Comparison of ENCODE assay signal across 12 mouse cellular contexts in genomic region chr3:86149521-86149920, GRCm38 (mm10).
"Had no signal": no experiment of that assay in that cellular context is flagged by ENCODE, and none has a peak within 500 bp of the region (broad histone marks: within the 10 kb centered on the region; RNA-seq: fewer than 3 reads in every experiment).

No protein-coding gene starts in this region.

- DNase-seq: kidney, adult 8-10 months; lung, embryonic 14.5 days; lung, postnatal 10 days; right cerebral cortex, adult 18-20 months; right cerebral cortex, postnatal 25 days; thymus, postnatal 4 days had no signal

- H3K9me3 ChIP-seq: limb, embryonic 15.5 days; liver, embryonic 12.5 days; midbrain, embryonic 12.5 days had no signal

- ATAC-seq: liver, embryonic 12.5 days had no signal

- H3K4me3 ChIP-seq: layer of hippocampus, adult 2 months; limb, embryonic 15.5 days; liver, embryonic 12.5 days; megakaryocyte, embryonic 14.5 days; midbrain, embryonic 12.5 days had no signal

- H3K36me3 ChIP-seq: limb, embryonic 15.5 days; liver, embryonic 12.5 days; midbrain, embryonic 12.5 days had no signal

- H3K9ac ChIP-seq: limb, embryonic 15.5 days; liver, embryonic 12.5 days; lung, embryonic 14.5 days; midbrain, embryonic 12.5 days had no signal

- H3K27ac ChIP-seq: limb, embryonic 15.5 days; liver, embryonic 12.5 days; macrophage; midbrain, embryonic 12.5 days had no signal

- H3K27me3 ChIP-seq: limb, embryonic 15.5 days; liver, embryonic 12.5 days; midbrain, embryonic 12.5 days had no signal

- H3K4me2 ChIP-seq: limb, embryonic 15.5 days; liver, embryonic 12.5 days; lung, embryonic 14.5 days; midbrain, embryonic 12.5 days had no signal

- H3K4me1 ChIP-seq: liver, embryonic 12.5 days; midbrain, embryonic 12.5 days had no signal
